Mouse (Mus musculus) embryonic facial prominence, embryonic 15.5 days (tissue): ENCODE data around the gene Mto1. TPM values are rescaled to one million over a fixed set of nuclear protein-coding genes. Genes with fewer than 3 reads are reported as not detected.

Experiments used
- ATAC-seq: fragments of 200-750 bp; cut with Nextera tagmentation; 2 replicates; pipeline ENCODE4 v1.8.0; 2017; ENCODE audit warnings: low read depth, moderate TSS enrichment; ENCODE audit not compliant: insufficient number of reproducible peaks, low FRiP score, low TSS enrichment
- H3K27ac ChIP-seq: fragments of 300-500 bp; sonication (generic); replicated peaks from 2 replicates; pipeline ENCODE4 v1.5.1; 2015; ENCODE audit warnings: mild to moderate bottlenecking, inconsistent platforms
- H3K27me3 ChIP-seq: fragments of 300-500 bp; sonication (generic); 2 replicates; pipeline ENCODE4 v1.6.1; 2015; ENCODE audit warnings: inconsistent platforms
- H3K36me3 ChIP-seq: fragments of 300-500 bp; sonication (generic); 2 replicates; pipeline ENCODE4 v1.6.1; 2015; ENCODE audit warnings: mild to moderate bottlenecking, inconsistent platforms
- H3K4me1 ChIP-seq: fragments of 300-500 bp; sonication (generic); 2 replicates; pipeline ENCODE4 v1.6.1; 2015; ENCODE audit warnings: inconsistent platforms
- H3K4me2 ChIP-seq: fragments of 300-500 bp; sonication (generic); replicated peaks from 2 replicates; pipeline ENCODE4 v1.6.1; 2015; ENCODE audit warnings: mild to moderate bottlenecking, inconsistent platforms
- H3K4me3 ChIP-seq: fragments of 300-500 bp; sonication (generic); replicated peaks from 2 replicates; pipeline ENCODE4 v1.5.1; 2015; ENCODE audit warnings: mild to moderate bottlenecking, inconsistent platforms
- H3K9ac ChIP-seq: fragments of 300-500 bp; sonication (generic); 2 replicates; pipeline ENCODE4 v1.6.1; 2015; ENCODE audit warnings: inconsistent platforms
- H3K9me3 ChIP-seq: fragments of 300-500 bp; sonication (generic); replicated peaks from 2 replicates; pipeline ENCODE4 v1.6.1; 2016; ENCODE audit warnings: inconsistent platforms
- WGBS: fragments of 180-500 bp; shearing (Covaris S2); methylation state at CpG from one replicate; pipeline ENCODE4 v1.1.7; 2015; 5-methylcytosine and 5-hydroxymethylcytosine counted together
- polyA plus RNA-seq: library from polyadenylated mRNA; unstranded; fragments of >200 nt; fragmentation: Nextera tagmentation; extraction: Ambion mirVana; gene quantifications from 2 replicates; pipeline ENCODE4 v1.2.1, GENCODE M21; 2015

Mto1 gene
- polyA plus RNA-seq, 1 experiment from 2014 or later = 23.6 TPM

- Histone ChIP-seq H3K4me2 (peak within 1 kb of the TSS; percentile 70), H3K27me3 (no peaks in the 10 kb centered on the region), H3K27ac (peak within 1 kb of the TSS; percentile 48; the same call in 1 of the 2 replicates), H3K9ac (peak within 1 kb of the TSS; percentile 23; the same call in 1 of the 2 replicates), H3K4me3 (peak within 1 kb of the TSS; percentile 45), H3K36me3 (no peaks in the 10 kb centered on the region), H3K4me1 (no peaks in the 10 kb centered on the region; the same call in 1 of the 2 replicates), H3K9me3 (no peaks in the 10 kb centered on the region)
- 0 out of 2 replicates have a peak, but pooled peaks have one; percentile 20 for ATAC-seq
- 2% methylated on average over 16 of the region's 20 CpGs for WGBS
Observed at GRCm38 (mm10) chr9:78488890-78489420, 40.9 kb downstream of the Mto1 start, which contains the start of gene Eef1a1. TSS of gene Eef1a1 (minus strand) at chr9:78489151.

GRCm38 (mm10) chr9:78491169-78491568 lies 43.2 kb downstream of the Mto1 start:
- no peak for ATAC-seq
- Histone ChIP-seq H3K9me3 (no peaks in the 10 kb centered on the region), H3K4me1 (no peaks in the 10 kb centered on the region; the same call in 1 of the 2 replicates), H3K36me3 (no peaks in the 10 kb centered on the region), H3K27ac (no peak overlapping the region), H3K27me3 (no peaks in the 10 kb centered on the region), H3K4me2 (no peak overlapping the region), H3K9ac (no peak overlapping the region), H3K4me3 (no peak overlapping the region)
- WGBS = 75% methylated on average over 3 of the region's 3 CpGs

- ATAC-seq = no peak
- Histone ChIP-seq H3K9me3 (no peaks in the 10 kb centered on the region), H3K27me3 (no peaks in the 10 kb centered on the region), H3K4me3 (no peak overlapping the region), H3K36me3 (no peaks in the 10 kb centered on the region), H3K4me1 (no peaks in the 10 kb centered on the region; the same call in 1 of the 2 replicates), H3K4me2 (no peak overlapping the region), H3K27ac (no peak overlapping the region), H3K9ac (no peak overlapping the region)
- WGBS = 95% methylated on average over 3 of the region's 3 CpGs
Observed at GRCm38 (mm10) chr9:78492254-78492653, 44.2 kb downstream of the Mto1 start.

GRCm38 (mm10) chr9:78493171-78493570 lies 45.2 kb downstream of the Mto1 start:
- H3K36me3 ChIP-seq = no peaks in the 10 kb centered on the region
- WGBS = 82% methylated on average over 7 of the region's 7 CpGs
- no peak overlapping the region for H3K4me2 ChIP-seq

GRCm38 (mm10) chr9:78500386-78500785 lies 52.4 kb downstream of the Mto1 start:
- H3K27ac ChIP-seq = no peak overlapping the region
- no peak overlapping the region for H3K4me3 ChIP-seq
- no peaks in the 10 kb centered on the region for H3K36me3 ChIP-seq
- H3K4me1 ChIP-seq = peaks cover 15% of the 10 kb centered on the region
- no peak overlapping the region for H3K9ac ChIP-seq
- WGBS = 50% methylated on average over 3 of the region's 3 CpGs
- no peaks in the 10 kb centered on the region for H3K9me3 ChIP-seq
- ATAC-seq = no peak
- no peak overlapping the region for H3K4me2 ChIP-seq
- H3K27me3 ChIP-seq = no peaks in the 10 kb centered on the region

More at GRCm38 (mm10) chr9:78493171-78493570, 45.2 kb downstream of the Mto1 start:
- Histone ChIP-seq H3K9ac (no peak overlapping the region), H3K9me3 (no peaks in the 10 kb centered on the region), H3K27ac (no peak overlapping the region), H3K4me1 (no peaks in the 10 kb centered on the region; the same call in 1 of the 2 replicates), H3K4me3 (no peak overlapping the region), H3K27me3 (no peaks in the 10 kb centered on the region)
- no peak for ATAC-seq

GRCm38 (mm10) chr9:78501284-78501683 lies 53.3 kb downstream of the Mto1 start:
- Histone ChIP-seq H3K4me1 (peaks cover 15% of the 10 kb centered on the region), H3K4me3 (no peak overlapping the region), H3K9ac (no peak overlapping the region), H3K27ac (no peak overlapping the region), H3K4me2 (no peak overlapping the region), H3K9me3 (no peaks in the 10 kb centered on the region), H3K27me3 (no peaks in the 10 kb centered on the region), H3K36me3 (no peaks in the 10 kb centered on the region)
- no peak for ATAC-seq
- 85% methylated on average over 4 of the region's 4 CpGs for WGBS

GRCm38 (mm10) chr9:78503223-78504079 lies 55.4 kb downstream of the Mto1 start:
- Histone ChIP-seq H3K27me3 (no peaks in the 10 kb centered on the region), H3K4me3 (no peak overlapping the region), H3K36me3 (no peaks in the 10 kb centered on the region), H3K4me1 (peaks cover 15% of the 10 kb centered on the region), H3K9ac (no peak overlapping the region), H3K9me3 (no peaks in the 10 kb centered on the region), H3K4me2 (peak overlapping the region; percentile 27), H3K27ac (peak overlapping the region; percentile 71)
- WGBS = 7% methylated on average over 6 of the region's 6 CpGs
- ATAC-seq = no peak

GRCm38 (mm10) chr9:78504133-78504532 lies 56.1 kb downstream of the Mto1 start:
- ATAC-seq = no peak
- no peak overlapping the region for H3K4me2 ChIP-seq
- no peaks in the 10 kb centered on the region for H3K27me3 ChIP-seq
- H3K4me1 ChIP-seq = peaks cover 15% of the 10 kb centered on the region
- H3K4me3 ChIP-seq = no peak overlapping the region
- WGBS = 68% methylated on average over 4 of the region's 4 CpGs
- H3K9ac ChIP-seq = no peak overlapping the region
- no peak overlapping the region for H3K27ac ChIP-seq
- H3K9me3 ChIP-seq = no peaks in the 10 kb centered on the region
- H3K36me3 ChIP-seq = no peaks in the 10 kb centered on the region

GRCm38 (mm10) chr9:78504679-78505078 lies 56.7 kb downstream of the Mto1 start:
- no peaks in the 10 kb centered on the region for H3K27me3 ChIP-seq
- no peak overlapping the region for H3K27ac ChIP-seq
- no peak overlapping the region for H3K9ac ChIP-seq
- WGBS = 60% methylated on average over 3 of the region's 3 CpGs
- H3K9me3 ChIP-seq = no peaks in the 10 kb centered on the region
- ATAC-seq = no peak
- H3K4me1 ChIP-seq = peaks cover 15% of the 10 kb centered on the region
- no peak overlapping the region for H3K4me3 ChIP-seq
- H3K4me2 ChIP-seq = no peak overlapping the region
- no peaks in the 10 kb centered on the region for H3K36me3 ChIP-seq

GRCm38 (mm10) chr9:78505223-78505622 lies 57.2 kb downstream of the Mto1 start:
- Histone ChIP-seq H3K27me3 (no peaks in the 10 kb centered on the region), H3K9me3 (no peaks in the 10 kb centered on the region), H3K4me3 (no peak overlapping the region), H3K4me2 (no peak overlapping the region), H3K4me1 (peaks cover 14% of the 10 kb centered on the region), H3K27ac (no peak overlapping the region), H3K36me3 (no peaks in the 10 kb centered on the region), H3K9ac (no peak overlapping the region)
- 88% methylated on average over 6 of the region's 6 CpGs for WGBS
- ATAC-seq = no peak

- Histone ChIP-seq H3K4me1 (peaks cover 11% of the 10 kb centered on the region), H3K4me3 (no peak overlapping the region), H3K4me2 (no peak overlapping the region), H3K27ac (no peak overlapping the region), H3K36me3 (no peaks in the 10 kb centered on the region), H3K27me3 (no peaks in the 10 kb centered on the region), H3K9ac (no peak overlapping the region), H3K9me3 (no peaks in the 10 kb centered on the region)
- 65% methylated on average over 11 of the region's 11 CpGs for WGBS
- no peak for ATAC-seq
Observed at GRCm38 (mm10) chr9:78506002-78506721, 58.2 kb downstream of the Mto1 start.
